Mouse (Mus musculus) forebrain, embryonic 16.5 days (tissue): ENCODE measurements around the gene Amotl2. TPM values are rescaled to one million over a fixed set of nuclear protein-coding genes. Genes with fewer than 3 reads are reported as not detected.
A peak's percentile ranks its signal among the peaks of the same experiment; 100 is the strongest.

Experiments
- ATAC-seq: fragments of 200-750 bp; cut with Nextera tagmentation; 2 replicates; pipeline ENCODE4 v1.8.0; 2017; ENCODE audit warnings: mild to moderate bottlenecking, moderate library complexity
- H3K27ac ChIP-seq: fragments of 300-500 bp; sonication (generic); 2 replicates; pipeline ENCODE4 v1.5.1; 2014; ENCODE audit warnings: low read length, control low read depth
- H3K27me3 ChIP-seq: fragments of 300-500 bp; sonication (generic); replicated peaks from 2 replicates; pipeline ENCODE4 v1.6.1; 2014; ENCODE audit warnings: low read length; ENCODE audit not compliant: control insufficient read depth, insufficient read depth
- H3K36me3 ChIP-seq: fragments of 300-500 bp; sonication (generic); 2 replicates; pipeline ENCODE4 v1.6.1; 2014; ENCODE audit not compliant: control insufficient read depth, insufficient read depth
- H3K4me1 ChIP-seq: fragments of 300-500 bp; sonication (generic); replicated peaks from 2 replicates; pipeline ENCODE4 v1.6.1; 2014; ENCODE audit warnings: low read length; ENCODE audit not compliant: control insufficient read depth, insufficient read depth
- H3K4me2 ChIP-seq: fragments of 300-500 bp; sonication (generic); 2 replicates; pipeline ENCODE4 v1.6.1; 2014; ENCODE audit warnings: mild to moderate bottlenecking, low read length, control low read depth
- H3K4me3 ChIP-seq: fragments of 300-500 bp; sonication (generic); replicated peaks from 2 replicates; pipeline ENCODE4 v1.5.1; 2014; ENCODE audit warnings: mild to moderate bottlenecking, low read length, control low read depth
- H3K9ac ChIP-seq: fragments of 300-500 bp; sonication (generic); replicated peaks from 2 replicates; pipeline ENCODE4 v1.6.1; 2014; ENCODE audit warnings: low read depth, low read length, control low read depth
- H3K9me3 ChIP-seq: fragments of 300-500 bp; sonication (generic); 2 replicates; pipeline ENCODE4 v1.6.1; 2016; ENCODE audit warnings: low read length; ENCODE audit not compliant: control insufficient read depth
- WGBS: fragments of 180-500 bp; shearing (Covaris S2); extraction: QIAGEN DNeasy Blood & Tissue Kit; methylation state at CpG from one replicate; pipeline ENCODE4 v1.1.7; 2014; 5-methylcytosine and 5-hydroxymethylcytosine counted together
- polyA plus RNA-seq: library from polyadenylated mRNA; unstranded; fragments of >200 nt; fragmentation: Nextera tagmentation; extraction: Ambion mirVana; gene quantifications from 2 replicates; pipeline ENCODE4 v1.2.1, GENCODE M21; 2015

Gene Amotl2
- polyA plus RNA-seq: 53.4 and 62.5 TPM in 2 replicates

DNA sequence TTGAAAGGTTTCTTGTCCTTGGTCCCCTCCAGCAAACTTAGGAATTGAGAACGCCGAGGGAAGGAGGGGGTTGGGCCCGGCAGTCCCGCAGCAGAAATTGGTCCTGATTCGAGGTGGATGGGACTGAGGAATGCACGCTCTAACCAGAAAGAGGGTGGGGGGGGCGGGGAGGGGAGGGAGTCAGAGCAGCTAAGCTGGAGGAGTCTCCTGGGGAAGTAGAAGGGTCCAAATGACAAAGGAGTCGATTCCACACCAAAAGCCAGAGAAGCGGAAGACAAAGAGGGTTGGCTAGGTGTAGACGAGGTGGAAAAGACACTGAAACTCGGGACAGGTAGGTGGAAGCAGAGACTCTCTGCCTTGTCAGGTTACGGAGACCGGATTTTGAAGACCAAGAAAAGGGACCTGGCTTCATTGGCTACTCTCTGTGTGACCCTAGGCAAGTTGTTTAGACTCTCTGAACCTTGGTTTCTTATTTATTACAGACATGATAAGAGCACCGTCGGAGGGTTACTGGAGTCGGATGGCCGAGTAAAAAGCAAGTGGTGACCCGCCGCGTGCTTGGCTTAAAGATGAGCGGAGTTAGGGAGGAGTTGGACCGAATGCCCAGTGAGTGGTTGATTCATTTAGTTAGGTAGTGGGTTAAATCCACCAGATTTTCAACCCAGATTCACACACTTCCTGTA is at the start of gene Amotl2:
TSS of gene Amotl2 (plus strand) at position 192 of the 683 bp plus-strand sequence.
- no peak for ATAC-seq
- 5% methylated on average over 22 of the region's 22 CpGs for WGBS

GRCm38 (mm10) chr9:102668115-102668514 is 48.4 kb upstream of the Amotl2 start:
- WGBS: 35% methylated on average over 6 of the region's 6 CpGs
- Histone ChIP-seq H3K27ac (no peak overlapping the region), H3K36me3 (no peaks in the 10 kb centered on the region), H3K9me3 (no peaks in the 10 kb centered on the region), H3K4me1 (no peaks in the 10 kb centered on the region), H3K4me3 (no peak overlapping the region), H3K9ac (no peak overlapping the region), H3K4me2 (no peak overlapping the region), H3K27me3 (no peaks in the 10 kb centered on the region)
- ATAC-seq: no peak

More for the DNA sequence above, at the start of gene Amotl2:
- Histone ChIP-seq H3K9ac (peak within 1 kb of the TSS; percentile 99), H3K4me1 (peaks cover 31% of the 10 kb centered on the region), H3K4me3 (peak within 1 kb of the TSS; percentile 83), H3K27me3 (no peaks in the 10 kb centered on the region), H3K9me3 (no peaks in the 10 kb centered on the region), H3K27ac (peak within 1 kb of the TSS; percentile 92), H3K4me2 (peak within 1 kb of the TSS; percentile 75), H3K36me3 (peaks cover 2% of the 10 kb centered on the region)

DNA sequence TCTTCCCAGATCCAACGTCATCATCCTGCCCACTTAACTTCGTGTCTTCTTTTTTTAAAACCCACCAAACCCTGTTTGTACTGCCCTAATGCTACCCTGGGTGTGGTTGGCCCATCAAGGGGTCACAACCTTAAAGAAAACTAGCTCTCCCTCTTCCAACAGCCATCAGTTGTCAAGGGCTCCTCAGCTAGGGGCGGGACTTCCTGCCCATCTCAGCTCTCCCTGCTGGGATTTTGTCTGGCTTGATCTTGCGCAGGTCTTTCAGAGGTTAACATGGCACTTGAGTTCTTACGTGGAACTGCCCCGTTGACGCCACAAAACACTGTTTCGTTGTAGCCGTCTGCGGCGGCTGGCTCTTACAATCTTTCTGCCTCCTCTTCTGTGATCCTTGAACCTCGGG is 47.6 kb upstream of the Amotl2 start:
- no peak for ATAC-seq

DNA sequence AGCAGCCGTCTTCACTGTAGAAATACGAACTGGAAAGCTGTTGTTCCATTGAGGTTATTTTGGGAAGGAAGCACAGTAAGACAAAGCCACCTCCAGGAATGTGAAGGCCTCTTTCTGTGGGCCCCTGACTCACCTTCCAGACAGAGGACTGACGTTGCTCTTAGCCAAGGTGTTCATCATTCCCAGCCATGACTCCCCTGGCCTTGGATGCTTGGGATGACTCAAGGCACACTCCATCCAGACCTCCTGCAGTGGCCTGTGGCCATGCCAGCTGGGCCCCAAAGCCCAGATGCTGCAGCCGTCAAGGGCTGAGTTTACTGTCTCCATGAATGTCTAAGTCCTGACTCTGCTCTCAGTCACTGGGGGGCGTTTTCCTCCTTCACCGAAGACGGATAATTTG is 43.1 kb upstream of the Amotl2 start:
- Histone ChIP-seq H3K9ac (no peak overlapping the region), H3K9me3 (no peaks in the 10 kb centered on the region), H3K4me3 (no peak overlapping the region), H3K4me2 (no peak overlapping the region), H3K27me3 (no peaks in the 10 kb centered on the region), H3K36me3 (no peaks in the 10 kb centered on the region), H3K4me1 (no peaks in the 10 kb centered on the region), H3K27ac (no peak overlapping the region)
- ATAC-seq: no peak
- 74% methylated on average over 7 of the region's 7 CpGs for WGBS

More for the DNA sequence above, 47.6 kb upstream of the Amotl2 start:
- H3K36me3 ChIP-seq: no peaks in the 10 kb centered on the region
- no peak overlapping the region for H3K4me2 ChIP-seq
- no peaks in the 10 kb centered on the region for H3K4me1 ChIP-seq
- H3K27me3 ChIP-seq: no peaks in the 10 kb centered on the region
- H3K4me3 ChIP-seq: no peak overlapping the region
- H3K27ac ChIP-seq: no peak overlapping the region
- H3K9me3 ChIP-seq: no peaks in the 10 kb centered on the region
- 94% methylated on average over 12 of the region's 12 CpGs for WGBS
- H3K9ac ChIP-seq: no peak overlapping the region

DNA sequence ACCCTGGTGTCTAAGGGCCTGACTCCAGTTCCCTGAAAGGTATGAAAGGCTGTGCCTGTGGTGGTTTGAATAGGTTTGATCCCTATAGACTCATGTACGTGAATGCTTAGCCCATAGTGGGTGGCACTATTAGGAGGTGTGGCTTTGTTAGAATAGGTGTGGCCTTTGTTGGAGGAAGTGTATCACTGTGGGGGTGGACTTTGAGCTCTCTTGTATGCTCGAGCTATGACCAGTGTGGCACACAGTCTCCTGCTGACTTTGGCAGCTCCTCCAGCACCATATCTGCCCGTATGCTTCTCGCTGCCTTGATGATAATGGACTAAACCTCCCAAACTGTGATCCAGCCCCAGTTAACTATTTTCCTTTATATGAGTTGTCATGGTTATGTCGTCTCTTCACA is 40.5 kb upstream of the Amotl2 start:
- no peaks in the 10 kb centered on the region for H3K4me1 ChIP-seq
- H3K36me3 ChIP-seq: no peaks in the 10 kb centered on the region
- H3K27ac ChIP-seq: no peak overlapping the region
- H3K9ac ChIP-seq: no peak overlapping the region
- H3K9me3 ChIP-seq: no peaks in the 10 kb centered on the region
- no peak overlapping the region for H3K4me3 ChIP-seq
- no peaks in the 10 kb centered on the region for H3K27me3 ChIP-seq
- WGBS: 71% methylated on average over 5 of the region's 5 CpGs
- no peak for ATAC-seq
- no peak overlapping the region for H3K4me2 ChIP-seq

- H3K4me3 ChIP-seq: no peak overlapping the region
- no peaks in the 10 kb centered on the region for H3K4me1 ChIP-seq
- ATAC-seq: no peak
- no peaks in the 10 kb centered on the region for H3K9me3 ChIP-seq
- H3K36me3 ChIP-seq: no peaks in the 10 kb centered on the region
- 63% methylated on average over 7 of the region's 7 CpGs for WGBS
- no peaks in the 10 kb centered on the region for H3K27me3 ChIP-seq
- no peak overlapping the region for H3K4me2 ChIP-seq
- H3K27ac ChIP-seq: no peak overlapping the region
- no peak overlapping the region for H3K9ac ChIP-seq
These were observed 35.0 kb upstream of the Amotl2 start for GRCm38 (mm10) chr9:102681470-102681869.

DNA sequence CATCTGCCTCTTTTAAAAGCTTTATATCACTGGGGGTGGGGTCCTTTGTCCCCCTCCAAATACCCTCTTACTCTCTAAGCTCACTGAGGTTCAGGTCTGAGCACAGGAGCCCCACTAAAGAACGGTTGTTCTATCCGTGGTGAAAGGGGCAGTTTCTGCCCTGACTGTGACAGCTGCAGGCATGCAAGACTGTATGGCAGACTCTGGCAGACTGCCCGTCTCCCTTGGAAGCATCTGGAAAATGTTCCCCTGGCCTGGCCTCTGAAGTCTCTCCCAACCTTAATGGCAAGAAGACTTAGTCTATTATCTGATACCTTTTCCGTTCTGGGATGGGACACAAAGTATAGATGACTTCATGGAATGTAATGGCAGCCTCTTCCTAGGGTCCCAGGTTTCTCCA is 28.5 kb upstream of the Amotl2 start:
- Histone ChIP-seq H3K27me3 (no peaks in the 10 kb centered on the region), H3K9me3 (no peaks in the 10 kb centered on the region), H3K4me1 (peaks cover 34% of the 10 kb centered on the region), H3K36me3 (no peaks in the 10 kb centered on the region), H3K9ac (no peak overlapping the region), H3K4me3 (no peak overlapping the region), H3K4me2 (no peak overlapping the region), H3K27ac (no peak overlapping the region)
- 15% methylated on average over 4 of the region's 4 CpGs for WGBS
- no peak for ATAC-seq

DNA sequence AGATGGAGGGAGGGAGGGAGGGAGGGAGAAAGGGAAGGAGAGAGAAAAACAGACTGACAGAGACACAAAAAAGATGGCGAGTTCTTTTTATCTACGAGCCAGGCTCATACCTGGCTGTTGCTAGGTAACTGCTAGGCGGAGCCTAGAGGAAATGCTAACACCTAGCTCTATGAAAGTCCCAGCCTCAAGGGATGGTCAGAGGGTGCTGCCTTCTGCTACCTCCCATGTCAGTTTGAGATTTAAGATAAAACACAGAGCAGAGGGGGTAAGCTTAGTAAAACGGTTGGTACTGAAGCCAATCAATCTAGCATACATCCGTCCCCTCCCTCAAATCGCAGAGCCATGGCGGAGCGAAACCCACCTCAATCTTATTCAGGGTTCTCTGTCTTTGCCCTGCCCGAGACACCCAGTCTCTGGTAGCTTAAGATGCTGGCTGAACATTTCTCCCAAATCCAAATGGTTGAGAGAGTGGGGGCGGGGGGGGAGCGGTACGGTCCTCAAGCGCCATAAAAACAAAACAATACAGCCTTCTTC is 27.0 kb upstream of the Amotl2 start:
- Histone ChIP-seq H3K36me3 (no peaks in the 10 kb centered on the region), H3K27ac (peak overlapping the region; percentile 97), H3K9ac (peak overlapping the region; percentile 88), H3K4me2 (peak overlapping the region; percentile 81), H3K4me3 (peak overlapping the region; percentile 60), H3K4me1 (peaks cover 34% of the 10 kb centered on the region), H3K9me3 (no peaks in the 10 kb centered on the region), H3K27me3 (no peaks in the 10 kb centered on the region)
- WGBS: under 1% methylated on average over 13 of the region's 13 CpGs
- ATAC-seq: peak; percentile 34

GRCm38 (mm10) chr9:102689940-102690642 is 26.4 kb upstream of the Amotl2 start:
- peak; percentile 88 for ATAC-seq

More at GRCm38 (mm10) chr9:102689940-102690642, 26.4 kb upstream of the Amotl2 start:
- H3K9ac ChIP-seq: peak overlapping the region; percentile 88
- peaks cover 34% of the 10 kb centered on the region for H3K4me1 ChIP-seq
- H3K27me3 ChIP-seq: no peaks in the 10 kb centered on the region
- H3K27ac ChIP-seq: peak overlapping the region; percentile 97
- under 1% methylated on average over 44 of the region's 44 CpGs for WGBS
- peak overlapping the region; percentile 60 for H3K4me3 ChIP-seq
- H3K36me3 ChIP-seq: no peaks in the 10 kb centered on the region
- H3K9me3 ChIP-seq: no peaks in the 10 kb centered on the region
- peak overlapping the region; percentile 81 for H3K4me2 ChIP-seq
